Mouse (Mus musculus) T-cell, adult 2 months (primary cell): ENCODE results near the gene Fstl4.
A peak's percentile ranks its signal among the peaks of the same experiment; 100 is the strongest.
"Not testable (repeated sequence)": the region's sequence is repeated elsewhere in the genome, so short reads cannot be mapped to it uniquely, and the experiment has no call there.

Experiments
- DNase-seq: peaks from one replicate; pipeline ENCODE4 v3.0.0; 2022; ENCODE audit warnings: low spot score

The Fstl4 gene

GRCm38 (mm10) chr11:53137381-53137780 is 372.9 kb downstream of the Fstl4 start:
- DNase-seq: no peak

- no peak for DNase-seq
These were observed 373.8 kb downstream of the Fstl4 start for GRCm38 (mm10) chr11:53138212-53138611.

- no peak for DNase-seq
These were observed 375.2 kb downstream of the Fstl4 start for GRCm38 (mm10) chr11:53139666-53140065.

- DNase-seq: no peak
These were observed 375.8 kb downstream of the Fstl4 start for GRCm38 (mm10) chr11:53140196-53140595.

GRCm38 (mm10) chr11:53140722-53141400 is 376.4 kb downstream of the Fstl4 start:
- peak; percentile 19 for DNase-seq

- DNase-seq: no peak
These were observed 379.1 kb downstream of the Fstl4 start for GRCm38 (mm10) chr11:53143522-53143921.

- no peak for DNase-seq
These were observed 380.1 kb downstream of the Fstl4 start for GRCm38 (mm10) chr11:53144506-53144905.

GRCm38 (mm10) chr11:53146290-53146689 is 381.9 kb downstream of the Fstl4 start:
- DNase-seq: peak; percentile 14

- DNase-seq: no peak
These were observed 392.0 kb downstream of the Fstl4 start for GRCm38 (mm10) chr11:53156463-53156862.

- DNase-seq: no peak
These were observed 393.3 kb downstream of the Fstl4 start for GRCm38 (mm10) chr11:53157621-53158259.

GRCm38 (mm10) chr11:53162385-53162784 is 398.0 kb downstream of the Fstl4 start:
- no peak for DNase-seq

GRCm38 (mm10) chr11:53166478-53166877 is 402.0 kb downstream of the Fstl4 start:
- no peak for DNase-seq

- DNase-seq: no peak
These were observed 417.9 kb downstream of the Fstl4 start for GRCm38 (mm10) chr11:53182177-53182852.

GRCm38 (mm10) chr11:53182858-53183257 is 418.4 kb downstream of the Fstl4 start:
- DNase-seq: no peak

- DNase-seq: no peak
These were observed 419.6 kb downstream of the Fstl4 start for GRCm38 (mm10) chr11:53184046-53184445.

GRCm38 (mm10) chr11:53184698-53185097 is 420.3 kb downstream of the Fstl4 start:
- no peak for DNase-seq

GRCm38 (mm10) chr11:53187427-53188140 is 423.1 kb downstream of the Fstl4 start:
- no peak for DNase-seq

GRCm38 (mm10) chr11:53196551-53196950 is 432.1 kb downstream of the Fstl4 start:
- DNase-seq: not testable (repeated sequence)

- no peak for DNase-seq
These were observed 432.7 kb downstream of the Fstl4 start for GRCm38 (mm10) chr11:53197111-53197510.

GRCm38 (mm10) chr11:53202459-53203250 is 438.2 kb downstream of the Fstl4 start:
- no peak for DNase-seq

- DNase-seq: no peak
These were observed 446.4 kb downstream of the Fstl4 start for GRCm38 (mm10) chr11:53210876-53211275.

- no peak for DNase-seq
These were observed 464.6 kb downstream of the Fstl4 start for GRCm38 (mm10) chr11:53229011-53229410.
